Mouse (Mus musculus) liver, embryonic 14.5 days (tissue): Measurements from ENCODE around the gene Slc12a3.
A peak's percentile ranks its signal among the peaks of the same experiment; 100 is the strongest.
"Not testable (repeated sequence)": the region's sequence is repeated elsewhere in the genome, so short reads cannot be mapped to it uniquely, and the experiment has no call there.

Source experiments
- CTCF ChIP-seq: IDR thresholded peaks from 2 replicates; pipeline ENCODE4 v1.5.1; 2016; ENCODE audit warnings: antibody characterized with exemption, low read depth, control low read depth
- EP300 ChIP-seq: IDR thresholded peaks from 2 replicates; pipeline ENCODE4 v1.6.1; 2016; ENCODE audit warnings: antibody characterized with exemption, low read depth

GRCm38 (mm10) chr8:94399957-94400356, 71.0 kb downstream of the Slc12a3 start:
- TF ChIP-seq CTCF, result peak; percentile 14; the same call in 1 of the 2 replicates
- not testable (repeated sequence) for TF ChIP-seq EP300
